Mouse (Mus musculus): ENCODE data around the gene Llph.

DNA sequence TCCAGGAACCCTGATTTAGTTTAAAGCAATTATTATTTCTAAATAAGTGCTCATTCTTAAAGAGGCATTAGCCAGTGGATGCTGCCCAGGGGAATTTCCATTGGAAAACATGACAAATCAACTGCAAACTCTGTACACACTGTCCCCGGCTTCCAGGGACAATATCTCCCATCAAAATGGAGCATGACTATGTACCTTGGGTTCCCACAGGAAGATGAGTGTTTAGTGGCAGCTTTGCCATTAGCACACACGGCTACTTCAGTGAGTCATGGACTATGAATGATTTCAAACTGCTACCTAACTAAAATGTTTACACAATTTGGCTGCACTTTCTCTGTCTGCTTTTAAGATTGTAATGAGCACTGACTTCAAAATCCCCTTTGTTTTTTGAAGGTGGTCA lies 38.4 kb upstream of the Llph start:
- no peak for TF ChIP-seq CHD2 (IDR thresholded peaks at IDR 0.05; ENCODE audit: low read depth, low read length)
- no peak for TF ChIP-seq MAFK (IDR thresholded peaks at IDR 0.05; ENCODE audit: insufficient read depth, low read depth, low read length)

Data from ES-E14 (cell line).